Mouse (Mus musculus) bone marrow, adult 2 months (tissue): ENCODE results near the gene Atxn2l. TPM values are rescaled to one million over a fixed set of nuclear protein-coding genes. Genes with fewer than 3 reads are reported as not detected.

Source experiments
- H3K27ac ChIP-seq: fragments of 200-500 bp; 2 replicates; pipeline ENCODE4 v1.5.1; 2012; ENCODE audit warnings: low read depth, mild to moderate bottlenecking, control low read depth, inconsistent platforms, low read length; ENCODE audit not compliant: control insufficient read depth, poor library complexity, insufficient read depth
- H3K4me1 ChIP-seq: fragments of 200-500 bp; 2 replicates; pipeline ENCODE4 v1.6.1; 2011; ENCODE audit warnings: low read length; ENCODE audit not compliant: control insufficient read depth, insufficient read depth
- H3K4me3 ChIP-seq: fragments of 200-500 bp; replicated peaks from 2 replicates; pipeline ENCODE3; 2011; ENCODE audit warnings: mild to moderate bottlenecking, low read depth, low read length, control low read depth; ENCODE audit not compliant: control insufficient read depth
- CTCF ChIP-seq: fragments of 200-500 bp; IDR thresholded peaks from 2 replicates; pipeline ENCODE4 v1.5.1; 2011; ENCODE audit warnings: low read length, control low read depth; ENCODE audit not compliant: control insufficient read depth, insufficient read depth
- POLR2A ChIP-seq: fragments of 200-500 bp; IDR thresholded peaks from 2 replicates; pipeline ENCODE4 v1.6.1; 2011; ENCODE audit warnings: low read depth, mild to moderate bottlenecking, control low read depth, low read length, borderline replicate concordance; ENCODE audit not compliant: control insufficient read depth
- WGBS: fragments of 180-500 bp; shearing (Covaris S2); methylation state at CpG from one replicate; pipeline ENCODE4 v1.1.7; 2018; 5-methylcytosine and 5-hydroxymethylcytosine counted together
- polyA plus RNA-seq: library from polyadenylated mRNA; stranded (reverse); fragments of >200 nt; gene quantifications from 2 replicates; pipeline ENCODE4 v1.2.4, GENCODE M21; 2011; ENCODE audit warnings: low replicate concordance; ENCODE audit not compliant: missing spikeins, insufficient read depth, insufficient read length

Atxn2l gene
- polyA plus RNA-seq, 1 experiment: 156 TPM

GRCm38 (mm10) chr7:126482392-126482871, 20.8 kb downstream of the Atxn2l start:
- Histone ChIP-seq H3K4me1 (no peaks in the 10 kb centered on the region), H3K27ac (peak overlapping the region; percentile 13; the same call in 1 of the 2 replicates), H3K4me3 (no peak overlapping the region)
- WGBS: under 1% methylated on average over 23 of the region's 23 CpGs
- TF ChIP-seq CTCF (no peak), POLR2A (peak; percentile 25; the same call in 1 of the 2 replicates)

- Histone ChIP-seq H3K27ac (no peak overlapping the region), H3K4me3 (no peak overlapping the region), H3K4me1 (no peaks in the 10 kb centered on the region)
- whole genome bisulfite sequencing: 18% methylated on average over 5 of the region's 5 CpGs
- TF ChIP-seq CTCF (no peak), POLR2A (no peak)
These were observed 21.5 kb downstream of the Atxn2l start for GRCm38 (mm10) chr7:126481699-126482098.

GRCm38 (mm10) chr7:126474993-126475581, 28.1 kb downstream of the Atxn2l start, which contains the start of gene Sh2b1:
Gene Sh2b1, minus strand, starts transcription at chr7:126475424.
- WGBS: under 1% methylated on average over 53 of the region's 53 CpGs
- H3K4me1 ChIP-seq: peaks cover 9% of the 10 kb centered on the region
- peak within 1 kb of the TSS; percentile 87 for H3K4me3 ChIP-seq
- peak; percentile 50; the same call in 1 of the 2 replicates for TF ChIP-seq CTCF
- peak; percentile 69 for TF ChIP-seq POLR2A
- H3K27ac ChIP-seq: peak within 1 kb of the TSS; percentile 90

- Histone ChIP-seq H3K4me1 (peaks cover 9% of the 10 kb centered on the region), H3K4me3 (peak overlapping the region; percentile 87), H3K27ac (peak overlapping the region; percentile 90)
- WGBS: under 1% methylated on average over 27 of the region's 27 CpGs
- TF ChIP-seq POLR2A: 0 out of 2 replicates have a peak, but pooled peaks have one; percentile 11
- no peak for TF ChIP-seq CTCF
These were observed 28.7 kb downstream of the Atxn2l start for GRCm38 (mm10) chr7:126474486-126474955.

GRCm38 (mm10) chr7:126473470-126474086, 29.7 kb downstream of the Atxn2l start:
- no peak for TF ChIP-seq POLR2A
- no peak for TF ChIP-seq CTCF
- Histone ChIP-seq H3K4me1 (peaks cover 9% of the 10 kb centered on the region), H3K27ac (no peak overlapping the region), H3K4me3 (peak overlapping the region; percentile 28)
- WGBS: 52% methylated on average over 9 of the region's 9 CpGs

GRCm38 (mm10) chr7:126472713-126473112, 30.5 kb downstream of the Atxn2l start:
- TF ChIP-seq CTCF (no peak), POLR2A (no peak)
- Histone ChIP-seq H3K4me3 (no peak overlapping the region), H3K27ac (peak overlapping the region; percentile 85), H3K4me1 (peaks cover 9% of the 10 kb centered on the region)
- 12% methylated on average over 16 of the region's 16 CpGs for WGBS

- no peak for TF ChIP-seq CTCF
- TF ChIP-seq POLR2A: no peak
- H3K27ac ChIP-seq: peak overlapping the region; percentile 85
- 9% methylated on average over 13 of the region's 13 CpGs for WGBS
- peaks cover 9% of the 10 kb centered on the region for H3K4me1 ChIP-seq
- peak overlapping the region; percentile 23 for H3K4me3 ChIP-seq
These were observed 30.9 kb downstream of the Atxn2l start for GRCm38 (mm10) chr7:126472306-126472705.

GRCm38 (mm10) chr7:126471853-126472252, 31.4 kb downstream of the Atxn2l start:
- H3K4me1 ChIP-seq: peaks cover 9% of the 10 kb centered on the region
- WGBS: 16% methylated on average over 4 of the region's 4 CpGs
- TF ChIP-seq POLR2A: no peak
- no peak for TF ChIP-seq CTCF
- peak overlapping the region; percentile 23 for H3K4me3 ChIP-seq
- H3K27ac ChIP-seq: peak overlapping the region; percentile 85

- WGBS: 55% methylated on average over 5 of the region's 5 CpGs
- no peak overlapping the region for H3K4me3 ChIP-seq
- peaks cover 9% of the 10 kb centered on the region for H3K4me1 ChIP-seq
- TF ChIP-seq CTCF: no peak
- TF ChIP-seq POLR2A: no peak
- H3K27ac ChIP-seq: peak overlapping the region; percentile 12
These were observed 31.9 kb downstream of the Atxn2l start for GRCm38 (mm10) chr7:126471361-126471760.
